Mouse (Mus musculus) heart, postnatal 0 days (tissue): ENCODE data around the gene Pola2.

Source experiments
- CTCF ChIP-seq: IDR thresholded peaks from 2 replicates; pipeline ENCODE4 v1.5.1; 2016; ENCODE audit warnings: antibody characterized with exemption, control low read depth, low read depth
- EP300 ChIP-seq: IDR thresholded peaks from 2 replicates; pipeline ENCODE4 v1.6.1; 2016; ENCODE audit warnings: antibody characterized with exemption, low read depth

- TF ChIP-seq EP300 = 0 out of 2 replicates have a peak, but pooled peaks have one; percentile 36
- TF ChIP-seq CTCF = no peak
Observed at GRCm38 (mm10) chr19:5891521-5892258, 72.3 kb downstream of the Pola2 start.
